Comparison of ENCODE assay signal across 9 mouse cellular contexts in genomic region chr13:97070931-97071625, GRCm38 (mm10). TPM values are rescaled to one million over a fixed set of nuclear protein-coding genes. Genes with fewer than 3 reads are reported as not detected.
A peak's percentile ranks its signal among the peaks of the same experiment; 100 is the strongest.
DNase-seq lines count a peak whose midpoint lies in the region; ATAC-seq lines count a peak whose summit lies in the region.
"Had no signal": no experiment of that assay in that cellular context is flagged by ENCODE, and none has a peak within 500 bp of the region (broad histone marks: within the 10 kb centered on the region; RNA-seq: fewer than 3 reads in every experiment).

No protein-coding gene starts in this region.

- H3K4me2 ChIP-seq in heart, embryonic 12.5 days, result peak overlapping the region; percentile 95
- H3K4me2 ChIP-seq in embryonic facial prominence, embryonic 13.5 days, result peak overlapping the region; percentile 92
- H3K4me2 ChIP-seq in hindbrain, embryonic 14.5 days (replicated peaks), result peak overlapping the region; percentile 79
- peak overlapping the region; percentile 100 for H3K4me2 ChIP-seq in liver, embryonic 15.5 days
- peak overlapping the region; percentile 95 for H3K4me2 ChIP-seq in stomach, embryonic 14.5 days (replicated peaks; ENCODE audit: low read depth, low read length)

- H3K4me1 ChIP-seq in heart, embryonic 12.5 days (replicated peaks), result peaks cover 15% of the 10 kb centered on the region
- no peaks in the 10 kb centered on the region for H3K4me1 ChIP-seq in embryonic facial prominence, embryonic 13.5 days
- 0 out of 2 replicates have a peak, but pooled peaks cover 3% of the 10 kb centered on the region for H3K4me1 ChIP-seq in hindbrain, embryonic 14.5 days (replicated peaks; ENCODE audit: control insufficient read depth, insufficient read depth, low read length)
- H3K4me1 ChIP-seq in liver, embryonic 15.5 days (replicated peaks), result peaks cover 51% of the 10 kb centered on the region
- no peaks in the 10 kb centered on the region for H3K4me1 ChIP-seq in stomach, embryonic 14.5 days (ENCODE audit: control insufficient read depth, insufficient read depth, low read length)

- peak overlapping the region; percentile 72 for H3K4me3 ChIP-seq in heart, embryonic 12.5 days
- peak overlapping the region; percentile 85 for H3K4me3 ChIP-seq in embryonic facial prominence, embryonic 13.5 days
- H3K4me3 ChIP-seq in hindbrain, embryonic 14.5 days (replicated peaks; ENCODE audit: low read length), result peak overlapping the region; percentile 88
- H3K4me3 ChIP-seq in liver, embryonic 15.5 days (replicated peaks), result peak overlapping the region; percentile 75
- H3K4me3 ChIP-seq in stomach, embryonic 14.5 days (ENCODE audit: low read depth, low read length), result peak overlapping the region; percentile 75

- peak overlapping the region; percentile 83 for H3K9ac ChIP-seq in heart, embryonic 12.5 days
- peak overlapping the region; percentile 79 for H3K9ac ChIP-seq in embryonic facial prominence, embryonic 13.5 days
- peak overlapping the region; percentile 96 for H3K9ac ChIP-seq in hindbrain, embryonic 14.5 days
- peak overlapping the region; percentile 74 for H3K9ac ChIP-seq in liver, embryonic 15.5 days
- H3K9ac ChIP-seq in stomach, embryonic 14.5 days (replicated peaks; ENCODE audit: low read depth, low read length), result peak overlapping the region; percentile 52

- H3K36me3 ChIP-seq in heart, embryonic 12.5 days, result no peaks in the 10 kb centered on the region
- no peaks in the 10 kb centered on the region for H3K36me3 ChIP-seq in embryonic facial prominence, embryonic 13.5 days
- H3K36me3 ChIP-seq in hindbrain, embryonic 14.5 days (replicated peaks; ENCODE audit: control insufficient read depth, insufficient read depth), result no peaks in the 10 kb centered on the region
- no peaks in the 10 kb centered on the region for H3K36me3 ChIP-seq in liver, embryonic 15.5 days (replicated peaks)
- no peaks in the 10 kb centered on the region for H3K36me3 ChIP-seq in stomach, embryonic 14.5 days (ENCODE audit: control insufficient read depth, insufficient read depth, low read length)

- ATAC-seq in heart, embryonic 12.5 days (ENCODE audit: insufficient number of reproducible peaks, low FRiP score), result peak; percentile 74
- ATAC-seq in embryonic facial prominence, embryonic 13.5 days (ENCODE audit: insufficient number of reproducible peaks, insufficient read depth, low FRiP score, low TSS enrichment, low read depth), result peak; percentile 48; the same call in 1 of the 2 replicates
- peak; percentile 86 for ATAC-seq in hindbrain, embryonic 14.5 days (ENCODE audit: low FRiP score)
- peak; percentile 25; the same call in 1 of the 2 replicates for ATAC-seq in liver, embryonic 15.5 days (ENCODE audit: insufficient read depth)
- peak; percentile 74 for ATAC-seq in stomach, embryonic 14.5 days (ENCODE audit: insufficient number of reproducible peaks, insufficient read depth, low FRiP score, low read depth)

- no peaks in the 10 kb centered on the region for H3K27me3 ChIP-seq in heart, embryonic 12.5 days (replicated peaks)
- H3K27me3 ChIP-seq in embryonic facial prominence, embryonic 13.5 days, result peaks cover 37% of the 10 kb centered on the region
- peaks cover 9% of the 10 kb centered on the region; the same call in 1 of the 2 replicates for H3K27me3 ChIP-seq in hindbrain, embryonic 14.5 days (ENCODE audit: control insufficient read depth, insufficient read depth, low read length)
- H3K27me3 ChIP-seq in liver, embryonic 15.5 days, result peaks cover 54% of the 10 kb centered on the region
- 0 out of 2 replicates have a peak, but pooled peaks cover 8% of the 10 kb centered on the region for H3K27me3 ChIP-seq in stomach, embryonic 14.5 days (ENCODE audit: control insufficient read depth, insufficient read depth, low read length)

- WGBS in heart, embryonic 12.5 days, result 15% methylated on average over 85 of the region's 85 CpGs
- under 1% methylated on average over 75 of the region's 85 CpGs for WGBS in embryonic facial prominence, embryonic 13.5 days
- WGBS in hindbrain, embryonic 14.5 days, result under 1% methylated on average over 35 of the region's 85 CpGs
- WGBS in liver, embryonic 15.5 days (ENCODE audit: insufficient replicate concordance), result under 1% methylated on average over 72 of the region's 85 CpGs
- WGBS in stomach, embryonic 14.5 days, result 1% methylated on average over 49 of the region's 85 CpGs

- no peak for DNase-seq in heart, adult 9 months (ENCODE audit: low spot score in 2 of 2)
- peak; percentile 13 for DNase-seq in adrenal gland, adult 8-10 months
- DNase-seq in hindbrain, embryonic 14.5 days (ENCODE audit: low spot score), result peak; percentile 75
- DNase-seq in thymus, adult 18-20 months, result no peak

- H3K9me3 ChIP-seq in heart, embryonic 12.5 days (replicated peaks), result no peaks in the 10 kb centered on the region
- H3K9me3 ChIP-seq in embryonic facial prominence, embryonic 13.5 days, result no peaks in the 10 kb centered on the region
- no peaks in the 10 kb centered on the region for H3K9me3 ChIP-seq in hindbrain, embryonic 14.5 days (ENCODE audit: control insufficient read depth, low read length)
- no peaks in the 10 kb centered on the region for H3K9me3 ChIP-seq in liver, embryonic 15.5 days (replicated peaks)
- no peaks in the 10 kb centered on the region for H3K9me3 ChIP-seq in stomach, embryonic 14.5 days (ENCODE audit: control insufficient read depth, low read depth, low read length)

- H3K27ac ChIP-seq in heart, embryonic 12.5 days (ENCODE audit: poor library complexity, severe bottlenecking), result peak overlapping the region; percentile 77
- no peak overlapping the region for H3K27ac ChIP-seq in embryonic facial prominence, embryonic 13.5 days
- H3K27ac ChIP-seq in hindbrain, embryonic 14.5 days, result peak overlapping the region; percentile 95
- H3K27ac ChIP-seq in liver, embryonic 15.5 days (replicated peaks), result peak overlapping the region; percentile 41; the same call in 1 of the 2 replicates
- H3K27ac ChIP-seq in stomach, embryonic 14.5 days (ENCODE audit: low read length), result no peak overlapping the region

RNA-seq across cellular contexts. Expression of gene Fam169a, which starts 4.0 kb away (rescaled TPM):
- polyA plus RNA-seq in heart, embryonic 12.5 days (2016; fragmentation: Nextera tagmentation; extraction: Ambion mirVana), result 12.4 and 12.9 TPM in 2 replicates
- 10 to 100 TPM in 2 of 4 experiments, 1 to 10 TPM in 2; 2.4 to 15.4 (median 8.6) TPM for total RNA-seq in adrenal gland, adult 8-10 months (2022)
- 4.0 and 4.1 TPM in 2 replicates for polyA plus RNA-seq in embryonic facial prominence, embryonic 13.5 days (2015; fragmentation: Nextera tagmentation; extraction: Ambion mirVana)
- 38.3 and 46.3 TPM in 2 replicates for polyA plus RNA-seq in hindbrain, embryonic 14.5 days (2014; fragmentation: Nextera tagmentation; extraction: Ambion mirVana)
- 0.84 and 0.98 TPM in 2 replicates for polyA plus RNA-seq in liver, embryonic 15.5 days (2015; fragmentation: Nextera tagmentation; extraction: Ambion mirVana)
- 5.4 and 5.6 TPM in 2 replicates for polyA plus RNA-seq in stomach, embryonic 14.5 days (2014; fragmentation: Nextera tagmentation; extraction: Ambion mirVana)

RNA-seq across cellular contexts. Expression of gene Gm6169, which starts 28.0 kb away (rescaled TPM):
- polyA plus RNA-seq in heart, embryonic 12.5 days (2016; fragmentation: Nextera tagmentation; extraction: Ambion mirVana), result 1.9 and 3.3 TPM in 2 replicates
- total RNA-seq in adrenal gland, adult 8-10 months (2022), result 10 to 100 TPM in 1 of 4 experiments, 1 to 10 TPM in 2, not detected in 1; 1.5 to 11.2 (median 7.5) TPM
- polyA plus RNA-seq in embryonic facial prominence, embryonic 13.5 days (2015; fragmentation: Nextera tagmentation; extraction: Ambion mirVana), result 2.3 and 6.6 TPM in 2 replicates
- polyA plus RNA-seq in hindbrain, embryonic 14.5 days (2014; fragmentation: Nextera tagmentation; extraction: Ambion mirVana), result 0.60 and 1.2 TPM in 2 replicates
- 0.40 and 0.64 TPM in 2 replicates for polyA plus RNA-seq in liver, embryonic 15.5 days (2015; fragmentation: Nextera tagmentation; extraction: Ambion mirVana)
- polyA plus RNA-seq in stomach, embryonic 14.5 days (2014; fragmentation: Nextera tagmentation; extraction: Ambion mirVana), result 6.1 and 7.4 TPM in 2 replicates

RNA-seq across cellular contexts. Expression of gene 1700029F12Rik, which starts 36.9 kb away (rescaled TPM):
- polyA plus RNA-seq in heart, embryonic 12.5 days (2016; fragmentation: Nextera tagmentation; extraction: Ambion mirVana), result not detected in 2 replicates
- not detected for total RNA-seq in adrenal gland, adult 8-10 months (2022)
- polyA plus RNA-seq in embryonic facial prominence, embryonic 13.5 days (2015; fragmentation: Nextera tagmentation; extraction: Ambion mirVana), result not detected in 2 replicates
- polyA plus RNA-seq in hindbrain, embryonic 14.5 days (2014; fragmentation: Nextera tagmentation; extraction: Ambion mirVana), result not detected in 2 replicates
- not detected in 2 replicates for polyA plus RNA-seq in liver, embryonic 15.5 days (2015; fragmentation: Nextera tagmentation; extraction: Ambion mirVana)
- not detected in 2 replicates for polyA plus RNA-seq in stomach, embryonic 14.5 days (2014; fragmentation: Nextera tagmentation; extraction: Ambion mirVana)
- total RNA-seq: layer of hippocampus, adult 18-20 months had no signal

Comparison
In these comparisons a context has a peak if more than half of its experiments do, and no peak if none do; other contexts are left out.
1. ATAC-seq: peak in every context shown above with its lines; median percentile 86 in hindbrain, embryonic 14.5 days; 74 in heart, embryonic 12.5 days; 74 in stomach, embryonic 14.5 days; 48 in embryonic facial prominence, embryonic 13.5 days; 25 in liver, embryonic 15.5 days.
2. H3K27ac ChIP-seq: peak in heart, embryonic 12.5 days (single experiment), hindbrain, embryonic 14.5 days (single experiment) and liver, embryonic 15.5 days (single experiment); none in embryonic facial prominence, embryonic 13.5 days (single experiment) and stomach, embryonic 14.5 days (single experiment).
3. DNase-seq: peak in adrenal gland, adult 8-10 months (single experiment) and hindbrain, embryonic 14.5 days (single experiment); none in heart, adult 9 months (0 of 2) and thymus, adult 18-20 months (0 of 2).
4. Peak in every context shown above with its lines, with median percentiles within 50 percentile points of each other: H3K4me2 ChIP-seq, H3K4me3 ChIP-seq and H3K9ac ChIP-seq.